Mouse (Mus musculus) olfactory bulb, adult 2 months (tissue): Measurements from ENCODE around the gene Zzef1.

Experiments
- CTCF ChIP-seq: fragments of 200-500 bp; IDR thresholded peaks from 2 replicates; pipeline ENCODE4 v1.5.1; 2012; ENCODE audit warnings: low read depth, mild to moderate bottlenecking, low read length, moderate library complexity; ENCODE audit not compliant: insufficient read depth
- POLR2A ChIP-seq: fragments of 200-500 bp; IDR thresholded peaks from 2 replicates; pipeline ENCODE4 v1.6.1; 2012; ENCODE audit warnings: mild to moderate bottlenecking, low read depth, low read length, moderate library complexity; ENCODE audit not compliant: insufficient read depth

GRCm38 (mm10) chr11:72759581-72759980 is 36.4 kb upstream of the Zzef1 start:
- TF ChIP-seq CTCF (no peak), POLR2A (no peak)
